Mouse (Mus musculus): ENCODE data around the gene Kalrn.

DNA sequence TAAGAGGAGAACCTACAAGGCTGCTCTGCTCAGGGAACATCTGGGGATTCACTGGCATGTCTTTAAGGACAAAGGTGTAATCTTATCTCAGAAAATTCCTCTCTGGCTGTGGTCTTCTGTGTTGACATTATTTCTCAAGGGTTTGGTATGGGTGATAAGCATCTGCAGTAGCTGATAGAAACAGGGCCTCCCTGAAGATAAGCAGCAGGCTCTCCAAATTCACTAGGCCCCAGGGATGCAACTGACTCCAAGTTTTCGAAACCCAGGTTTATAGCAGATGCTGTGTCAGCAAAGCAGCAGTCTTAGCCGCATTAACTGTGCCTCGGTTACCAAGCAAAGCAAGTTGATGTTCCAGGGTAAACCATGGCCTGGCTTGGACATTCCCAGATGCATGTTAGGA, 514.7 kb downstream of the Kalrn start:
- TF ChIP-seq GATA1 (IDR thresholded peaks at IDR 0.05; ENCODE audit: low read length): no peak
- TF ChIP-seq TAL1 (IDR thresholded peaks at IDR 0.05; ENCODE audit: low read length): no peak
